Mouse (Mus musculus) heart, adult 10 weeks (tissue): ENCODE measurements around the gene Lnx2. TPM values are rescaled to one million over a fixed set of nuclear protein-coding genes. Genes with fewer than 3 reads are reported as not detected.

Experiments
- polyA plus RNA-seq: library from polyadenylated mRNA; stranded (reverse); fragments of 350-450 nt; fragmentation: Illumina TruSeq; extraction: RNeasy Lipid Tissue Mini Kit (QIAGEN cat#74804); gene quantifications from one replicate; pipeline ENCODE4 v1.2.3, GENCODE M21; 2014; ENCODE audit warnings: low read depth, low replicate concordance

The Lnx2 gene
- polyA plus RNA-seq: 8.7 TPM

GRCm38 (mm10) chr5:147076026-147076798 lies at the start of gene Lnx2:
Lnx2 (minus strand) TSS chr5:147076586.

GRCm38 (mm10) chr5:147076799-147077165 lies 396 bp upstream of the Lnx2 start, which contains the start of gene Polr1d:
Polr1d (plus strand) TSS chr5:147077050.

Other genes starting within 250 kb of the Lnx2 start
- 459 TPM for gene Rpl21, start 243.7 kb downstream of the Lnx2 start, polyA plus RNA-seq
- 6.5 TPM for gene Rasl11a, start 231.5 kb downstream of the Lnx2 start, polyA plus RNA-seq
- gene Gtf3a, start 127.9 kb downstream of the Lnx2 start, polyA plus RNA-seq: 32.0 TPM
- 24.7 TPM for gene Mtif3, start 112.8 kb downstream of the Lnx2 start, polyA plus RNA-seq
- 82.8 TPM for gene Polr1d, start 464 bp upstream of the Lnx2 start, polyA plus RNA-seq
- gene Gsx1, start 112.1 kb upstream of the Lnx2 start, polyA plus RNA-seq: not detected
- gene Pdx1, start 193.4 kb upstream of the Lnx2 start, polyA plus RNA-seq: not detected
- not detected for gene Cdx2, start 230.7 kb upstream of the Lnx2 start, polyA plus RNA-seq
- gene Urad, start 245.9 kb upstream of the Lnx2 start, polyA plus RNA-seq: not detected